Mouse (Mus musculus) adrenal gland, postnatal 25 days (tissue): Measurements from ENCODE around the gene Rims4. TPM values are rescaled to one million over a fixed set of nuclear protein-coding genes. Genes with fewer than 3 reads are reported as not detected.

Source experiments
- DNase-seq: peaks from one replicate; pipeline ENCODE4 v3.0.0; 2021; ENCODE audit warnings: mixed read lengths
- total RNA-seq: library from RNA; stranded (reverse); gene quantifications from 2 replicates; pipeline ENCODE4 v1.2.3, GENCODE M21; 2021

Rims4 gene
- total RNA-seq, 1 experiment from 2014 or later, result 182 TPM

GRCm38 (mm10) chr2:163909604-163910003 lies 8.9 kb downstream of the Rims4 start:
- peak; percentile 38 for DNase-seq

GRCm38 (mm10) chr2:163907131-163907530 lies 11.4 kb downstream of the Rims4 start:
- peak; percentile 37 for DNase-seq

DNA sequence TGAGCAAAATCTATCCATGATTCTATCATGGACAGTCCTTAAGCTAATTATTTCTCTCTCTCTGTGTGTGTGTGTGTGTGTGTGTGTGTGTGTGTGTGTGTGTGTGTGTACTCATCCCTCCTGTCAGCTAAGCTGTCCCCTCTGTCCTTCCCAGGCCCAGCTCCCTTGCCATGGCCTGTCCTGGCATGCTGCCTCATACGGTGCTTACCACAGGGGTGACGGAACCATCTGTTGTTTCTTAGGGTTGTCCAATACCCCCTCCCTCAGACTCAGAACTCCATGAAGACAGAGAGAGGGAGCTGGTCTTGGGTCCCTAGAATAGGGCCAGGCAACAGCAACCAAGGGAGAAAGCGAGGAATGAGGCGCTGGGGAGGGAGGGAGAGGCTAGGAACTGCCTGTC lies 14.2 kb downstream of the Rims4 start:
- DNase-seq, result peak; percentile 69

- DNase-seq, result peak; percentile 88
Measured at GRCm38 (mm10) chr2:163903461-163903860, 15.0 kb downstream of the Rims4 start.

DNA sequence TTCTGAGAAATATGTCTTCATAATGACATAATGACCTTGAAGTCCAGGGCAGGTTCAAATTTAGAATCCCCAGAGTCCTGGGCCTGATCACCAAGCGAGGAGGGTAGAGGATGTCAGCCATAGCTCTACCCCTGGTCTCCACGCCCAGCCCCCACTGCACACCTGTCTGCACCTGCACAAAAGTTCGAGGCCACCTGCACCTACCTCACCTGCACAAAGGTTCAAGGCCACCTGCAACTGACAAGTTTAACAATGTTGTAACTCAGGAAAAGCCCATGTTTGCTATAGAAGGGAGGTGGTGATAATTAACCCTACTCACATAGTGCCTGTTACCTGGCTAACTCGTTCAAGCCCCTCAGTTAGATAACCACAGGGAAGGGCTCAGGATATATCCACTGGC lies 16.0 kb downstream of the Rims4 start:
- no peak for DNase-seq

DNA sequence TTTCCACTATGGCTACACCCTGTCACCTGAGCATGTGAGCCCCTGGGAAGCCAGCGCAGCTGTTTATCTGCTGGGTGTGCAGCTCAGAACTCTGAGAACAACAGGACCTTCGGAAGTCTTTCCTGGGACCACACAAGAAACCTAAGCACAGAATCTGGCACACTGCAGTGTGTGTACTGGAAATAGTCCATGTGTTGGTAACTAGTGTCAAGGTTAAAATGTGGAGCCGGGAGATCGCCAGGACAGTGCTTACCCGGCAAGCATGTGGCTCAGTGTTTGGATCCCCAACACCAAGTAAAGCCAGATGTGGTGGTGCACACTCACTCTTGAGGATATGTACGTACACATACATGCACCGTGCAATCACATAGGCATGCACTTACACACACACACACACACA lies 17.4 kb downstream of the Rims4 start:
- no peak for DNase-seq

GRCm38 (mm10) chr2:163899910-163900411 lies 18.5 kb downstream of the Rims4 start:
- no peak for DNase-seq

GRCm38 (mm10) chr2:163897988-163898535 lies 20.4 kb downstream of the Rims4 start:
- no peak for DNase-seq

GRCm38 (mm10) chr2:163897026-163897425 lies 21.5 kb downstream of the Rims4 start:
- DNase-seq, result no peak

DNA sequence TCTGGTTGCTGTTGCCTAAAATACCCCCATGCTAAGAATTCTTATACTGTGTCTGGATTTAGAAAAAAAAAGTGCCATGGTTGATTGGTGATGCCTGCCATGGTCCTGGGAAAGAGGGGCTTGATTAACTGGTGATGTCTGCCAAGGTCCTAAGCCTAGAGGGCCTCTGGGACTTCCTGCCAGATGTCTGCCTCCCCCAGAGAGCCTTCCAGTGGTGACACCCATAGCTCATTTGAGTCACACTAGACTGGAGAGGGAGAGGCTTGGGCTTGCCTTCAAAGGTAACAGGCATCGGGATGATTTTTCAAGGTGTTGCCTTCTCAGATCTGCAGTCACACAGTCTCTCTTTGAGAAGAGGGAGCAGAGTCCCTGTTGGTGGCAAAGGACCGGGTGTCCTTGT lies 23.3 kb downstream of the Rims4 start:
- no peak for DNase-seq

- peak; percentile 41 for DNase-seq
Measured at GRCm38 (mm10) chr2:163893446-163894370, 24.8 kb downstream of the Rims4 start.

- DNase-seq, result no peak
Measured at GRCm38 (mm10) chr2:163891271-163891670, 27.2 kb downstream of the Rims4 start.

- DNase-seq, result no peak
Measured at GRCm38 (mm10) chr2:163890586-163890985, 27.9 kb downstream of the Rims4 start.

GRCm38 (mm10) chr2:163889411-163889810 lies 29.1 kb downstream of the Rims4 start:
- peak; percentile 55 for DNase-seq

GRCm38 (mm10) chr2:163882859-163883652 lies 35.4 kb downstream of the Rims4 start:
- no peak for DNase-seq

DNA sequence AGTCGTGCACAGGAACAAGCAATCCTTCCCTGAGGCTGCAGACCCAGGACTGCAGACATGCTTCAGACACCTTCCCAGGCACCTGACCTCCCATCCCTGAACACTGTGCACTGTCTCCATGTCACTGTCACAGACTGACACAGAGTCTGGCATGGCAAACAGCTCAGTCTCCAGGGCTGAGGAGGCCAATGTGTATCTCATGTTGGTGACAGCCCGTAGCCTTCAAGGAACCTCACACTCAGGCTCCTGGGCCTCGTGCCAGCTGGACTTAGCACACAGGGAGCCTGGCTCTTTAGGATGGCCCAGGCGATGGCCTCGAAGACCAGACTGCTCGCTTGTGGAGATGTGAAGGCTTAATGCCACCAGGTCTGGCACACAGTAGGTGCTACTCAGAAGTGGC lies 37.6 kb downstream of the Rims4 start:
- DNase-seq, result peak; percentile 86

- DNase-seq, result no peak
Measured at GRCm38 (mm10) chr2:163876830-163877498, 41.5 kb downstream of the Rims4 start.

- no peak for DNase-seq
Measured at GRCm38 (mm10) chr2:163875484-163875883, 43.0 kb downstream of the Rims4 start.

- no peak for DNase-seq
Measured at GRCm38 (mm10) chr2:163874877-163875276, 43.6 kb downstream of the Rims4 start.

- no peak for DNase-seq
Measured at GRCm38 (mm10) chr2:163871906-163872305, 46.6 kb downstream of the Rims4 start.

GRCm38 (mm10) chr2:163871266-163871665 lies 47.2 kb downstream of the Rims4 start:
- DNase-seq, result no peak

DNA sequence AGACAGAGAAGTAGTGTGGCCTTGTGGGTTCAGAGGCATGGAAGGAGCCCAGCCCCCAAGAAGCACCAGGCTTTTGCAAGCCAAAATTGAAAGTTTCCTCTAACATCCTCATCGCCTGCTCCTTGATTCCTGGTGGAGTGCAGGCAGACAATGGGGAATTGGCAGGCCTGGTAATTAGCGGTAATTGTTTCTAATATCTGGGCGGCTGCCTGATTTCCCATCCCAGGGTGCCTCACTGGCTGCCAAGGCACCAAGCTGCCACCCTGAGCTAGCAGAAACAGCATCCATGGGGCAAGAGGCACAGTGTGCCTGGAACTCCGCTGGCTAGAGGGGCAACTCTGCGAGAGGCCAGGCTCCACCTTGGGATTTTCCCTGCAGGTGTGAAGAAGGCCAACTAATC lies 48.7 kb downstream of the Rims4 start:
- DNase-seq, result no peak
